Mouse (Mus musculus) mammary gland, adult 2 months (tissue): ENCODE results near the gene Gm11273. TPM values are rescaled to one million over a fixed set of nuclear protein-coding genes. Genes with fewer than 3 reads are reported as not detected.

Source experiments
- polyA plus RNA-seq: library from polyadenylated mRNA; depleted of rRNA; stranded (reverse); fragments of >200 nt; gene quantifications from 2 replicates; pipeline ENCODE4 v1.2.3, GENCODE M21; 2012; ENCODE audit warnings: low replicate concordance; rRNA removed

Gene Gm11273
- 7.7 and 27.9 TPM in 2 replicates for polyA plus RNA-seq

GRCm38 (mm10) chr13:21501182-21501581 is at the start of gene Gm11273:
Gene Gm11273, minus strand, starts transcription at chr13:21501418.

GRCm38 (mm10) chr13:21542708-21543107 is 41.5 kb upstream of the Gm11273 start, which contains the start of gene Olfr1366:
Gene Olfr1366, minus strand, starts transcription at chr13:21542808.

GRCm38 (mm10) chr13:21530781-21531201 is 29.6 kb upstream of the Gm11273 start, which contains the start of gene Zkscan8:
Gene Zkscan8, minus strand, starts transcription at chr13:21531120.

GRCm38 (mm10) chr13:21495080-21495479 is 6.1 kb downstream of the Gm11273 start, which contains the start of gene AK157302:
Gene AK157302, plus strand, starts transcription at chr13:21495223.

GRCm38 (mm10) chr13:21478759-21479670 is 22.2 kb downstream of the Gm11273 start, which contains the start of the genes Zkscan4 and Gm10065:
Gene Zkscan4, plus strand, starts transcription at chr13:21478907.
Gene Gm10065, minus strand, starts transcription at chr13:21479441.

GRCm38 (mm10) chr13:21468061-21469019 is 32.9 kb downstream of the Gm11273 start, which contains the start of gene Nkapl:
Gene Nkapl, minus strand, starts transcription at chr13:21468509.

GRCm38 (mm10) chr13:21453449-21453848 is 47.8 kb downstream of the Gm11273 start, which contains the start of gene Zscan26:
Gene Zscan26, minus strand, starts transcription at chr13:21453730.

Other genes with a start within 250 kb of the Gm11273 start
- gene Gpx5, start 208.7 kb downstream of the Gm11273 start, polyA plus RNA-seq = not detected in 2 replicates
- gene Gpx6, start 189.3 kb downstream of the Gm11273 start, polyA plus RNA-seq = not detected in 2 replicates
- not detected in 2 replicates for gene Olfr1367, start 154.5 kb downstream of the Gm11273 start, polyA plus RNA-seq
- gene Zscan12, start 138.6 kb downstream of the Gm11273 start, polyA plus RNA-seq = 0.57 and 1.9 TPM in 2 replicates
- 20.3 and 33.3 TPM in 2 replicates for gene Zkscan3, start 98.7 kb downstream of the Gm11273 start, polyA plus RNA-seq
- gene Pgbd1, start 60.4 kb downstream of the Gm11273 start, polyA plus RNA-seq = 0.13 and 0.37 TPM in 2 replicates
- 8.0 and 24.0 TPM in 2 replicates for gene Zscan26, start 47.7 kb downstream of the Gm11273 start, polyA plus RNA-seq
- 0.78 and 0.93 TPM in 2 replicates for gene Nkapl, start 32.9 kb downstream of the Gm11273 start, polyA plus RNA-seq
- 0.83 and 0.84 TPM in 2 replicates for gene Zkscan4, start 22.5 kb downstream of the Gm11273 start, polyA plus RNA-seq
- gene Gm10065, start 22.0 kb downstream of the Gm11273 start, polyA plus RNA-seq = not detected in 2 replicates
- gene AK157302, start 6.2 kb downstream of the Gm11273 start, polyA plus RNA-seq = 0.10 and 0.29 TPM in 2 replicates
- 2.2 and 7.0 TPM in 2 replicates for gene Zkscan8, start 29.7 kb upstream of the Gm11273 start, polyA plus RNA-seq
- gene Olfr1366, start 41.4 kb upstream of the Gm11273 start, polyA plus RNA-seq = not detected in 2 replicates
- not detected in 2 replicates for gene Olfr1535, start 58.5 kb upstream of the Gm11273 start, polyA plus RNA-seq
- gene Olfr1364, start 80.3 kb upstream of the Gm11273 start, polyA plus RNA-seq = not detected in 2 replicates
- gene Olfr1362, start 112.6 kb upstream of the Gm11273 start, polyA plus RNA-seq = 0.03 and 0.04 TPM in 2 replicates
- 0.03 TPM in 1 of 2 replicates, not detected in the other for gene Olfr11, start 141.1 kb upstream of the Gm11273 start, polyA plus RNA-seq
- not detected in 2 replicates for gene Olfr1361, start 162.0 kb upstream of the Gm11273 start, polyA plus RNA-seq
- gene Olfr1360, start 176.0 kb upstream of the Gm11273 start, polyA plus RNA-seq = not detected in 2 replicates
- gene Olfr1359, start 196.7 kb upstream of the Gm11273 start, polyA plus RNA-seq = not detected in 2 replicates
- gene Hist1h2bl, start 214.7 kb upstream of the Gm11273 start, polyA plus RNA-seq = 1.7 and 11.3 TPM in 2 replicates
- 2.7 and 18.5 TPM in 2 replicates for gene Hist1h2ai, start 215.0 kb upstream of the Gm11273 start, polyA plus RNA-seq
- gene Hist1h3h, start 216.2 kb upstream of the Gm11273 start, polyA plus RNA-seq = 6.1 and 31.9 TPM in 2 replicates
- 1.3 and 2.3 TPM in 2 replicates for gene Hist1h2bm, start 220.6 kb upstream of the Gm11273 start, polyA plus RNA-seq
- gene Hist1h4j, start 233.6 kb upstream of the Gm11273 start, polyA plus RNA-seq = 1.0 and 2.4 TPM in 2 replicates
- gene Hist1h4k, start 249.1 kb upstream of the Gm11273 start, polyA plus RNA-seq = 2.8 and 15.5 TPM in 2 replicates